Mouse (Mus musculus): Measurements from ENCODE around the gene Gm34302.
"Not testable (repeated sequence)": the region's sequence is repeated elsewhere in the genome, so short reads cannot be mapped to it uniquely, and the experiment has no call there.

Gene Gm34302

GRCm38 (mm10) chr3:63483726-63484125 is at the start of gene Gm34302:
Gene Gm34302, minus strand, starts transcription at chr3:63483879.
- Histone ChIP-seq H3K36me3 (ENCODE audit: insufficient read depth, low read length) (no peaks in the 10 kb centered on the region), H3K9me3 (ENCODE audit: low read length) (no peaks in the 10 kb centered on the region), H3K27me3 (ENCODE audit: insufficient read depth, low read length) (no peaks in the 10 kb centered on the region), H3K4me1 (replicated peaks; ENCODE audit: low read depth, low read length) (no peaks in the 10 kb centered on the region), H3K4me3 (replicated peaks; ENCODE audit: low read length) (no peak within 1 kb of the TSS)
- TF ChIP-seq CTCF (conservative IDR thresholded peaks at IDR 0.05; ENCODE audit: low read length) (no peak), POU5F1 (IDR thresholded peaks at IDR 0.05; ENCODE audit: borderline replicate concordance, low read length) (no peak), NANOG (IDR thresholded peaks at IDR 0.05; ENCODE audit: borderline replicate concordance, low read length) (no peak)

GRCm38 (mm10) chr3:63531847-63532246 is 48.2 kb upstream of the Gm34302 start:
- Histone ChIP-seq H3K4me3 (replicated peaks; ENCODE audit: low read length) (no peak overlapping the region), H3K36me3 (ENCODE audit: insufficient read depth, low read length) (no peaks in the 10 kb centered on the region), H3K27me3 (ENCODE audit: insufficient read depth, low read length) (no peaks in the 10 kb centered on the region), H3K9me3 (ENCODE audit: low read length) (no peaks in the 10 kb centered on the region), H3K4me1 (replicated peaks; ENCODE audit: low read depth, low read length) (no peaks in the 10 kb centered on the region)
- TF ChIP-seq CTCF (conservative IDR thresholded peaks at IDR 0.05; ENCODE audit: low read length), result no peak

- no peak for TF ChIP-seq NANOG (IDR thresholded peaks at IDR 0.05; ENCODE audit: borderline replicate concordance, low read length)
- TF ChIP-seq CTCF (conservative IDR thresholded peaks at IDR 0.05; ENCODE audit: low read length), result no peak
- no peak for TF ChIP-seq POU5F1 (IDR thresholded peaks at IDR 0.05; ENCODE audit: borderline replicate concordance, low read length)
- H3K36me3 ChIP-seq (ENCODE audit: insufficient read depth, low read length), result no peaks in the 10 kb centered on the region
- H3K27me3 ChIP-seq (ENCODE audit: insufficient read depth, low read length), result no peaks in the 10 kb centered on the region
- H3K4me1 ChIP-seq (replicated peaks; ENCODE audit: low read depth, low read length), result no peaks in the 10 kb centered on the region
- no peak overlapping the region for H3K4me3 ChIP-seq (replicated peaks; ENCODE audit: low read length)
- no peaks in the 10 kb centered on the region for H3K9me3 ChIP-seq (ENCODE audit: low read length)
Observed at GRCm38 (mm10) chr3:63517681-63518080, 34.0 kb upstream of the Gm34302 start.

GRCm38 (mm10) chr3:63516279-63516678 is 32.6 kb upstream of the Gm34302 start:
- H3K27me3 ChIP-seq (ENCODE audit: insufficient read depth, low read length); H3K4me1 ChIP-seq (replicated peaks; ENCODE audit: low read depth, low read length); H3K36me3 ChIP-seq (ENCODE audit: insufficient read depth, low read length); H3K4me3 ChIP-seq (replicated peaks; ENCODE audit: low read length); H3K9me3 ChIP-seq (ENCODE audit: low read length): not testable (repeated sequence)

- TF ChIP-seq NANOG (IDR thresholded peaks at IDR 0.05; ENCODE audit: borderline replicate concordance, low read length), result no peak
- TF ChIP-seq CTCF (conservative IDR thresholded peaks at IDR 0.05; ENCODE audit: low read length), result no peak
- no peak for TF ChIP-seq POU5F1 (IDR thresholded peaks at IDR 0.05; ENCODE audit: borderline replicate concordance, low read length)
Observed at GRCm38 (mm10) chr3:63511316-63511715, 27.6 kb upstream of the Gm34302 start.

GRCm38 (mm10) chr3:63509484-63509883 is 25.8 kb upstream of the Gm34302 start:
- Histone ChIP-seq H3K9me3 (ENCODE audit: low read length) (no peaks in the 10 kb centered on the region), H3K27me3 (ENCODE audit: insufficient read depth, low read length) (no peaks in the 10 kb centered on the region), H3K4me1 (replicated peaks; ENCODE audit: low read depth, low read length) (peaks cover 8% of the 10 kb centered on the region), H3K4me3 (replicated peaks; ENCODE audit: low read length) (no peak overlapping the region), H3K36me3 (ENCODE audit: insufficient read depth, low read length) (no peaks in the 10 kb centered on the region)
- TF ChIP-seq NANOG (IDR thresholded peaks at IDR 0.05; ENCODE audit: borderline replicate concordance, low read length) (no peak), CTCF (conservative IDR thresholded peaks at IDR 0.05; ENCODE audit: low read length) (no peak), POU5F1 (IDR thresholded peaks at IDR 0.05; ENCODE audit: borderline replicate concordance, low read length) (no peak)

More at GRCm38 (mm10) chr3:63511316-63511715, 27.6 kb upstream of the Gm34302 start:
- no peaks in the 10 kb centered on the region for H3K36me3 ChIP-seq (ENCODE audit: insufficient read depth, low read length)
- no peak overlapping the region for H3K4me3 ChIP-seq (replicated peaks; ENCODE audit: low read length)
- no peaks in the 10 kb centered on the region for H3K9me3 ChIP-seq (ENCODE audit: low read length)
- no peaks in the 10 kb centered on the region for H3K27me3 ChIP-seq (ENCODE audit: insufficient read depth, low read length)
- no peaks in the 10 kb centered on the region for H3K4me1 ChIP-seq (replicated peaks; ENCODE audit: low read depth, low read length)

GRCm38 (mm10) chr3:63508924-63509323 is 25.2 kb upstream of the Gm34302 start:
- H3K27me3 ChIP-seq (ENCODE audit: insufficient read depth, low read length), result no peaks in the 10 kb centered on the region
- TF ChIP-seq CTCF (conservative IDR thresholded peaks at IDR 0.05; ENCODE audit: low read length) (no peak), POU5F1 (IDR thresholded peaks at IDR 0.05; ENCODE audit: borderline replicate concordance, low read length) (no peak)
- peaks cover 8% of the 10 kb centered on the region for H3K4me1 ChIP-seq (replicated peaks; ENCODE audit: low read depth, low read length)
- H3K36me3 ChIP-seq (ENCODE audit: insufficient read depth, low read length), result no peaks in the 10 kb centered on the region
- no peaks in the 10 kb centered on the region for H3K9me3 ChIP-seq (ENCODE audit: low read length)
- H3K4me3 ChIP-seq (replicated peaks; ENCODE audit: low read length), result no peak overlapping the region

GRCm38 (mm10) chr3:63504433-63504832 is 20.8 kb upstream of the Gm34302 start:
- H3K4me3 ChIP-seq (replicated peaks; ENCODE audit: low read length), result no peak overlapping the region
- no peak for TF ChIP-seq CTCF (conservative IDR thresholded peaks at IDR 0.05; ENCODE audit: low read length)
- H3K27me3 ChIP-seq (ENCODE audit: insufficient read depth, low read length), result no peaks in the 10 kb centered on the region
- no peaks in the 10 kb centered on the region for H3K9me3 ChIP-seq (ENCODE audit: low read length)
- H3K36me3 ChIP-seq (ENCODE audit: insufficient read depth, low read length), result no peaks in the 10 kb centered on the region
- peaks cover 8% of the 10 kb centered on the region for H3K4me1 ChIP-seq (replicated peaks; ENCODE audit: low read depth, low read length)

GRCm38 (mm10) chr3:63494625-63495382 is 11.1 kb upstream of the Gm34302 start:
- no peaks in the 10 kb centered on the region for H3K4me1 ChIP-seq (replicated peaks; ENCODE audit: low read depth, low read length)
- H3K9me3 ChIP-seq (ENCODE audit: low read length), result peaks cover 3% of the 10 kb centered on the region; the same call in 1 of the 2 replicates
- no peaks in the 10 kb centered on the region for H3K27me3 ChIP-seq (ENCODE audit: insufficient read depth, low read length)
- H3K36me3 ChIP-seq (ENCODE audit: insufficient read depth, low read length), result no peaks in the 10 kb centered on the region
- TF ChIP-seq NANOG (IDR thresholded peaks at IDR 0.05; ENCODE audit: borderline replicate concordance, low read length) (no peak), POU5F1 (IDR thresholded peaks at IDR 0.05; ENCODE audit: borderline replicate concordance, low read length) (no peak), CTCF (conservative IDR thresholded peaks at IDR 0.05; ENCODE audit: low read length) (no peak)
- H3K4me3 ChIP-seq (replicated peaks; ENCODE audit: low read length), result no peak overlapping the region
